Mouse (Mus musculus): ENCODE results near the gene Pomp. TPM values are rescaled to one million over a fixed set of nuclear protein-coding genes. Genes with fewer than 3 reads are reported as not detected.
A peak's percentile ranks its signal among the peaks of the same experiment; 100 is the strongest.

Gene Pomp
- polyA plus RNA-seq, 1 experiment from 2014 or later = 481 TPM

DNA sequence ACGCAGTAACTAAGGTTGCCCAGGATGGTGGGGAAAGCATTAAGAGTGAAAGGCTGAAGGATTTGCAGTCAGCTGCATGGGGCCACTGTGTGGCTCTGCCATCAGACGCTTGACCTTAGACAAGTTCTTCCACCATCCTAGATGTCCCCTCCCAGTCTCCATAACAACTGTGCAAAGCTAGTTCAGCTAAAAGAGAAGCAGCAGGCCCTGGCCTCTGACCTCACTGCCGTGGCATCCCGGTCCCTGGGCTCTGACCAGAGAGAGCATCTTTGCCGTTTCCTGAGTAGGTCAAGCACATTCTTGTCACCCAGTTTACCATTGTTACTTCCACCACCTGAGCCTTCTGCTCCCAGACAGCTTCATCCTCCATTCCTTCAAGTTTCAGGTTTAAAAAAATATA lies 33.7 kb upstream of the Pomp start:
- 33% methylated on average over 5 of the region's 5 CpGs for WGBS
- no peaks in the 10 kb centered on the region for H3K36me3 ChIP-seq
- no peak for ATAC-seq (replicated peaks; ENCODE audit: low FRiP score)
- no peak overlapping the region for H3K4me3 ChIP-seq (replicated peaks)
- H3K27ac ChIP-seq = no peak overlapping the region
- no peaks in the 10 kb centered on the region for H3K27me3 ChIP-seq
- no peaks in the 10 kb centered on the region for H3K9me3 ChIP-seq (replicated peaks)
- peaks cover 22% of the 10 kb centered on the region for H3K4me1 ChIP-seq
- H3K9ac ChIP-seq = no peak overlapping the region
- H3K4me2 ChIP-seq = peak overlapping the region; percentile 39

DNA sequence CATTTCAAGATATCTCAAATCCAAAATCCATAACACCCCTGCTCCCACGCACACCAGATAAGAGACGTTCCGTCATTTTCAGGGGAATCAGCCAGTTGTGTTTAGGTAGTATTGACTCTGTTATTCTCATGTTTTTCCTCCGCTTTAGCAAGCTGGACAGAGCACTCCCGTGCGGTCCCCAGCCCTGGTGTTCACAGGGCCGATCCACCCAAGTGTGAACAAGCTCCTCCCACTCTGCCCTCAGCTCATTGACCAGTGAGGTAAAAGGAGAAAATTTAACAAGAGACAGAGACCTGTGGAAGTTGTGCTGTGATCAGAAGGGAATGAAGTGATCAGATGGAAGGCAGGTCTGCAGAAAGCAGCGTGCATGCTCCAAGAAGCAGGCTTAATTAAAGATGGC lies 31.4 kb upstream of the Pomp start:
- Histone ChIP-seq H3K4me3 (replicated peaks) (no peak overlapping the region), H3K27me3 (no peaks in the 10 kb centered on the region), H3K9me3 (replicated peaks) (no peaks in the 10 kb centered on the region), H3K4me1 (peaks cover 22% of the 10 kb centered on the region), H3K9ac (no peak overlapping the region), H3K27ac (no peak overlapping the region), H3K36me3 (no peaks in the 10 kb centered on the region), H3K4me2 (no peak overlapping the region)
- ATAC-seq (replicated peaks; ENCODE audit: low FRiP score) = peak; percentile 74
- WGBS = 56% methylated on average over 8 of the region's 8 CpGs

DNA sequence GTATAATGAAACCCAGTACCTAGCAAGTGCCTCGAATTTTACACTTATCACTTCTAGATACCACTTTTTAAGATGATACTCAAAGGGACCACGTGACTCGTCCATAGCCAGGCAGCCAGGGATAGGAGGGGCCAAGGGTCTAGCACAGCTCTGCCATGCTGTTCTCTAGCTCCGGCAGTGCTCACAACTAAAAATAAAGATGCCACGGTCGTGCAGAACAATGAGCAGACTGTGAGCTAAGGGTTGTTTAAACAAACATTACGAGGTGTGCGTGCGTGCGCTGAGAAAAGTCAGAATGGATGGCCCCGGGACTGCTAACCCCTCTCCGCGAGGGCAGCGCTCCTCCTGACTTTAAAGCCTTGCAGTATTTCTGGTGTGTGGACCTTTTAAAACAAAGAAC lies 27.4 kb upstream of the Pomp start:
- no peak for ATAC-seq (replicated peaks; ENCODE audit: low FRiP score)
- Histone ChIP-seq H3K27me3 (peaks cover 13% of the 10 kb centered on the region), H3K4me1 (peaks cover 14% of the 10 kb centered on the region), H3K27ac (no peak overlapping the region), H3K4me2 (no peak overlapping the region), H3K36me3 (no peaks in the 10 kb centered on the region), H3K9me3 (replicated peaks) (no peaks in the 10 kb centered on the region), H3K9ac (no peak overlapping the region), H3K4me3 (replicated peaks) (no peak overlapping the region)
- WGBS = 40% methylated on average over 14 of the region's 14 CpGs

DNA sequence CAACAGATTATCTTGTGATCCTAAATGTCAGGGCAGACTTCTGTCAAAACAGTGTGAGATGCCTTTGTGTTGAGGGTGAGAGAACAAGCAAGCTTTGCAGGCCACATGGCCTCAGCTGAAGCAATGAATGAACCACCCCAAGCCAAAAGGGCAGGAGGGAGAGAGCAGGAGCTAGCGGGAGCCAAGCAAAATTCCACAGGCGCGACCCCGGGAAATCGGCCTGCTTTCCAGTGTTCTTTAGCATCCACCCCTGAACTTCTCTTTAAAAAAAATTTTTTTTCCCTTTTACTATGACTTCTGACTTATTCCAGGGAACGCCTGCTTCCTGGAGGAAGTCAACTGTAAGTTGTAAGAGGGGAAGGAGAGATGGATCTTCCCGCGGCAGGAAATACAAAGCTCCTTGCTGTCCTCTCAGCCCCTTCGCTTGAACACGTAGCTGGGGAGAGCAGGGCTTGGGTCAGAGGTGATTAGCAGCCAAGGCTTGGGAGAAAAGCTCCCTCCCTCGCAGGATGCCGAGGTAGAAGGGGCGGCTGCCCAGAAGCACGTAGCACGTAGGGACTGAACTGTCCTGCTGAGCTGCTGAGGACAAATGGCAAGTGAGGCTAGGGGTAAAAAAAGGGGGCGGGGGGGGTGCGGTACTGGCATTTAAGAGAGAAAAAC lies 25.3 kb upstream of the Pomp start:
- 0 out of 2 replicates have a peak, but pooled peaks have one; percentile 15 for ATAC-seq (replicated peaks; ENCODE audit: low FRiP score)
- WGBS = 6% methylated on average over 17 of the region's 17 CpGs

DNA sequence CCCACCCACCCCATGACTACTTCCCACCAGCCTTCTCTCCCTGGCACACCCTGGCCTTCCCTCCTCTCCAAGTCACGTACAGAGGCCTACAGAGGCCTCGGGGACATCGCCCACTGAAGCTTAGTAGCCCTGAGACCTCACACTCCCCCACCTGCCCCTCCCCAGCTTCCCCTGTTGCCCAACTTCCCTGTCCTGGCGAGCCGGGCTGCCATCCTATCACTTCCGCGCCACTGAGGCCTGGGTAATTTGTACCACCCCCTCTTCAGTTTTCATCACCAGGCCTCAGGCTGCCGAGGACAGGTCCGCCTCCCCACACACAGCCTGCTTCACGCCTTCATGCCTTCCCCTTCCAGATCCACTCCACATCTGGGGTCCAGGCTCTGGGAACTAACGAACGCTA lies 20.8 kb upstream of the Pomp start:
- Histone ChIP-seq H3K27me3 (peaks cover 13% of the 10 kb centered on the region), H3K4me1 (peaks cover 9% of the 10 kb centered on the region), H3K9ac (no peak overlapping the region), H3K27ac (no peak overlapping the region), H3K4me3 (replicated peaks) (no peak overlapping the region), H3K36me3 (no peaks in the 10 kb centered on the region), H3K4me2 (no peak overlapping the region), H3K9me3 (replicated peaks) (no peaks in the 10 kb centered on the region)
- WGBS = 76% methylated on average over 12 of the region's 12 CpGs
- ATAC-seq (replicated peaks; ENCODE audit: low FRiP score) = no peak; the same call in 1 of the 2 replicates

More for the DNA sequence above, 25.3 kb upstream of the Pomp start:
- Histone ChIP-seq H3K27me3 (peaks cover 13% of the 10 kb centered on the region), H3K4me1 (peaks cover 10% of the 10 kb centered on the region), H3K4me3 (replicated peaks) (no peak overlapping the region), H3K36me3 (no peaks in the 10 kb centered on the region), H3K9me3 (replicated peaks) (no peaks in the 10 kb centered on the region), H3K27ac (no peak overlapping the region), H3K4me2 (peak overlapping the region; percentile 38), H3K9ac (no peak overlapping the region)

DNA sequence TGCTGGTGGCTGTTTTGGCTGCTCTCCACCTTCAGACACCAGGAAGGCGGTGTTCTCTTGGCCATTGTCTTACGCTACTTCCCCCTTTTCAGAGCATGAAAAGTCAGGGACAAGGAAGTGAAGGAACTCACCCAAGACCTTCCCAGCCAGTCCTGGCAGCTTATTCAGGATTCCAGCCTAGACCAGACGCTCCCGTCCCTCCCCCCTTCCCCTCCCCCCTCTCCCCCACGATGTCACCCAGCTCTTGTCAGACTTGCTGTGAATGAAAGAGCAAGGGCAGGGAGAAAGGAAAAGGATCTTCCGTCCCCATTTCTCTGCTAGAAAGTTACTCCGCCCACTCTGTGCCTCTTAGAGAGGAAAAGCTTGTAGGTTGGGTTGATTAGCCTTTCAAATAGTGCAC lies 16.9 kb upstream of the Pomp start:
- ATAC-seq (replicated peaks; ENCODE audit: low FRiP score) = no peak
- Histone ChIP-seq H3K9ac (no peak overlapping the region), H3K27me3 (no peaks in the 10 kb centered on the region), H3K4me3 (replicated peaks) (no peak overlapping the region), H3K36me3 (no peaks in the 10 kb centered on the region), H3K4me2 (no peak overlapping the region), H3K4me1 (peaks cover 3% of the 10 kb centered on the region; the same call in 1 of the 2 replicates), H3K9me3 (replicated peaks) (no peaks in the 10 kb centered on the region), H3K27ac (no peak overlapping the region)
- WGBS = 74% methylated on average over 6 of the region's 7 CpGs

DNA sequence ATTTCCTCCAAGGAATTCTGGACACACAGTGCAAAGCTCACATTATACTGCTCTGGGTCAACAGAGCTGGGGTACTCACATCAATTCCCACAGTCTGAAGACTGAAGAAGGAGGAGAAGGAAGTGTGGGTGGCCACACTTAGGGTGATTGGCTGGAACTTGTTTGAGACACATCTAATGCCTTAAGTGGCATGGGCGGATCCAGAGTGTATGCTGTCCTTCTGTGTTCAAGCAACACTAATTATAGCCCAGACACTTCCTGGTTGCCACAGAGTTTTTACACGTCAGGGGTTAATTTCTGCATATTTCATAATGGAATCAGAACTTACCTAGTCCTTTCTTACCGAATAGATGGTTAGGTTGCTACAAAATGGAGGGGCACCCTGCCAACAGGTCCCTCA lies 14.9 kb upstream of the Pomp start:
- H3K27ac ChIP-seq = no peak overlapping the region
- WGBS = 57% methylated on average over 3 of the region's 3 CpGs
- no peaks in the 10 kb centered on the region for H3K36me3 ChIP-seq
- H3K9me3 ChIP-seq (replicated peaks) = no peaks in the 10 kb centered on the region
- peaks cover 3% of the 10 kb centered on the region; the same call in 1 of the 2 replicates for H3K4me1 ChIP-seq
- H3K27me3 ChIP-seq = peaks cover 5% of the 10 kb centered on the region; the same call in 1 of the 2 replicates
- H3K9ac ChIP-seq = no peak overlapping the region
- H3K4me2 ChIP-seq = no peak overlapping the region
- ATAC-seq (replicated peaks; ENCODE audit: low FRiP score) = no peak
- no peak overlapping the region for H3K4me3 ChIP-seq (replicated peaks)

DNA sequence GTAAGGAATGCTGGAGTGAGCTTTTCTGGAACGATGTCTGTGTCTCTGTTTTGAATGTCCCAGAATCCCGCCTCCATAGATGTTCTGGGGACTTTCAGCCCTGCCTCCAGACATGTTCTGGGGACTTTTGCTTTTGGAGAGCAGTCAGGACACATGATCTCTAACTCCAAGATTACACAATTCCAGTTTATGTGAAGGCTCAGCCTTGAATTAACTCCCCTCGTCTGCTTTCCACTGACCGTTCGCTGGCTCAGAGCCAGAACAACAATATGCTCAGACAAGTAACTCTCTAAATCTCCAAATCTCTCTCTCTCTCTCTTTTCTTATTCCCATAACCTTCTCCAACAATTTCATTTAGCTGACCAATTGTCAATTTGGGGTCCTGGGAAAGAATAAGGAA lies 12.9 kb upstream of the Pomp start:
- Histone ChIP-seq H3K4me2 (no peak overlapping the region), H3K4me3 (replicated peaks) (no peak overlapping the region), H3K27ac (no peak overlapping the region), H3K4me1 (peaks cover 3% of the 10 kb centered on the region; the same call in 1 of the 2 replicates), H3K27me3 (peaks cover 8% of the 10 kb centered on the region; the same call in 1 of the 2 replicates), H3K36me3 (no peaks in the 10 kb centered on the region), H3K9me3 (replicated peaks) (no peaks in the 10 kb centered on the region), H3K9ac (no peak overlapping the region)
- 54% methylated on average over 5 of the region's 5 CpGs for WGBS
- ATAC-seq (replicated peaks; ENCODE audit: low FRiP score) = no peak

DNA sequence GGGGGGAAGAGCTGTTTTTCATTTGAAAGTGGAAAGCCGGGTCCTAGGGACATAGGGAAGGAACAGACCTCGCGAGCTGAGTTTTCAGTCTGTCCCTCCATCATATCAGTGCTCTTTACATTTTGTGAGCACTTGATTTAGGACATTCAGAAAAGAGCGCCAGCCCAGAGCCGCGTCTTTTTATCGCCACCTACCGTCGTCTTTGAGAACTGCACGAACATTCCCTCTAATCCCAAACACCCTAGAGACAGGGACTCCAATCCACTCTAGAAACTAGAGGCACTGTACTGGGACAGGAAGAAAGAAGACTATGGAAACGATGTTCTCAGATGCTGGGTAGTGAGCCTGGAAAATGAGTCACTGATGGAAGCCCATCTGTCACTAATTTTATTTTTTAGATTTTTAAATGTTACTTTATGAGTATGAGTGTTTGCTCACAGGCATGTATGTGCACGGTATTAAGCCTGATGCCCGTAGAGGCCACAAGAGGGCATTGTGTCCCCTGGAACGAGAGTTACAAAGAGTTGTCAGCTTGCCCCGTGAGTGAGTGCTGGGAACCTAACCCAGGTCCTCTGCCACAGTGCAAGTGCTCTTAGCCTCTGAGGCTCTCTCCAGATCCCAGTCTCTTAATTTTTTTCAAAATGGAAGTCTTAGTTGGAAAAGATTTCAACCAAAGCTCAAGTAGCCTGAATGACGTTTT lies 11.9 kb upstream of the Pomp start:
- Histone ChIP-seq H3K4me1 (peaks cover 3% of the 10 kb centered on the region; the same call in 1 of the 2 replicates), H3K4me2 (0 out of 2 replicates have a peak overlapping the region, but pooled peaks have one; percentile 22)
- WGBS = 25% methylated on average over 16 of the region's 16 CpGs

DNA sequence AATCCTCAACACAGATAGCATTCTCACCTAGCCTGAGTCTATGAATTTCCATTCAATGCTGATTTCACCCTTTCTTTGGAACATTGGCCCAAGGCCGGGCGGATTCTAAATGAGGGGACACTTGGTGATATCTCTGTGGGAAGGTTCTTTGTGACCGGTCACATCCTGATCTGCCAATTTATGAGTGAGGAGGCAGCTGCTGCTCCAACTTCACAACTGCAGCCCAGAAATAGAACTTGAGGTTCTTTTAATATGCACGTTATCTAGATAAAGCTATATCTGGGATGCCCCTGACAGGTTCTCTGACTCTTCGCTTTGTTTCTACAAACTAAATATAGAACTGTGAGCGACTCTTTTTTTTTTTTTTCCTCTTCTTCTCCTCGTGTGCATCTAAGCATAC lies 10.1 kb upstream of the Pomp start:
- peaks cover 8% of the 10 kb centered on the region; the same call in 1 of the 2 replicates for H3K27me3 ChIP-seq
- no peak overlapping the region for H3K4me3 ChIP-seq (replicated peaks)
- H3K4me2 ChIP-seq = no peak overlapping the region
- no peak for ATAC-seq (replicated peaks; ENCODE audit: low FRiP score)
- H3K36me3 ChIP-seq = no peaks in the 10 kb centered on the region
- H3K9me3 ChIP-seq (replicated peaks) = no peaks in the 10 kb centered on the region
- WGBS = 69% methylated on average over 7 of the region's 7 CpGs
- H3K4me1 ChIP-seq = peaks cover 3% of the 10 kb centered on the region; the same call in 1 of the 2 replicates
- no peak overlapping the region for H3K9ac ChIP-seq
- no peak overlapping the region for H3K27ac ChIP-seq

More for the DNA sequence above, 11.9 kb upstream of the Pomp start:
- peaks cover 8% of the 10 kb centered on the region; the same call in 1 of the 2 replicates for H3K27me3 ChIP-seq
- no peaks in the 10 kb centered on the region for H3K36me3 ChIP-seq
- H3K9ac ChIP-seq = no peak overlapping the region
- 0 out of 2 replicates have a peak, but pooled peaks have one; percentile 29 for ATAC-seq (replicated peaks; ENCODE audit: low FRiP score)
- H3K27ac ChIP-seq = no peak overlapping the region
- H3K4me3 ChIP-seq (replicated peaks) = no peak overlapping the region
- H3K9me3 ChIP-seq (replicated peaks) = no peaks in the 10 kb centered on the region

DNA sequence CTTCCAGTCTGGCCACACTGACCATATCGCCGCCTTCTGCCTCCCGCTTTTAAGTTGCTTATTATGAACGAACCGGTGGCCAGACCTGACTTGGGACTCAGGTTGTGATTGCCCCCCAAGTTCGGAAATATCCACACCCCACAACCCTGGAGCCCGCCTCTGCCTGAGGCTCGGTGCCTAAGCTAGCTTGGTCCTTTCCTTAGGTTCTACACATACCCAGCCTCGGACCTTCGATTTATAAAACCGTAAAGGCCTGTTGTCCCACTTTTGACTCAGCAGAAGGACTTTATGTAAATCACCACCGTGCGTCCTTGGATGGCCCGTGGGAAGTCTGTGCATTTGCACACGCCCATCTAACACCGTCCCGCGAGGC lies 199 bp upstream of the Pomp start:
- WGBS = under 1% methylated on average over 18 of the region's 18 CpGs
- peak overlapping the region; percentile 75 for H3K4me3 ChIP-seq (replicated peaks)
- H3K27ac ChIP-seq = peak overlapping the region; percentile 87
- H3K36me3 ChIP-seq = peaks cover 30% of the 10 kb centered on the region
- H3K9ac ChIP-seq = peak overlapping the region; percentile 85
- H3K27me3 ChIP-seq = no peaks in the 10 kb centered on the region
- peak; percentile 62 for ATAC-seq (replicated peaks; ENCODE audit: low FRiP score)
- H3K9me3 ChIP-seq (replicated peaks) = no peaks in the 10 kb centered on the region
- peaks cover 17% of the 10 kb centered on the region for H3K4me1 ChIP-seq
- peak overlapping the region; percentile 64 for H3K4me2 ChIP-seq

DNA sequence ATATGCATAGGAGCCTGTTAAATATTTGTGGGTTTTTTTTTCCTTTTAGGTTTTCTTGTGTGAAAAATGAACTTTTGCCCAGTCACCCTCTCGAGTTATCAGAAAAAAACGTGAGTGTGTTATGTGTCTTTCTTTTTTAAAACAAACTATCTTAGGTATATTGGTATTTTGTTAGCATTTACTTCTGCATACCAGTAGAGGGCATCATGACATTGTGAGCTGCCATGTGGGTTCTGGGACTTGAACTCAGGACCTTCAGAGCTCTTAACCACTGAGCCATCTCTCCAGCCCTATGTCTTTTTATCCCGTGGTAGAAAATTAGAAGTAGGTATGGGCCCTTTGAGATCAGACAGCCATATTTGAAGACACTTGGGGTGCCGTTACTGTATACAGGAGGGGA lies 8.4 kb downstream of the Pomp start:
- ATAC-seq (replicated peaks; ENCODE audit: low FRiP score) = no peak
- Histone ChIP-seq H3K4me3 (replicated peaks) (no peak overlapping the region), H3K9ac (no peak overlapping the region), H3K27me3 (no peaks in the 10 kb centered on the region), H3K9me3 (replicated peaks) (no peaks in the 10 kb centered on the region), H3K4me2 (no peak overlapping the region), H3K27ac (no peak overlapping the region), H3K36me3 (peaks cover 100% of the 10 kb centered on the region), H3K4me1 (no peaks in the 10 kb centered on the region)
- WGBS = 96% methylated on average over 4 of the region's 4 CpGs

All from kidney, embryonic 15.5 days (tissue).